Mouse (Mus musculus) NIH3T3 (cell line): ENCODE measurements around the gene Creb1.
"Not testable (repeated sequence)": the region's sequence is repeated elsewhere in the genome, so short reads cannot be mapped to it uniquely, and the experiment has no call there.

Experiments
- DNase-seq: peaks from one replicate; pipeline ENCODE4 v3.0.0-alpha.2; 2012; ENCODE audit warnings: low read depth

Creb1 gene

GRCm38 (mm10) chr1:64543750-64544149 is 11.3 kb downstream of the Creb1 start:
- peak; percentile 46 for DNase-seq

- DNase-seq, result peak; percentile 69
Measured at GRCm38 (mm10) chr1:64546070-64546469, 13.6 kb downstream of the Creb1 start.

- DNase-seq, result peak; percentile 24
Measured at GRCm38 (mm10) chr1:64549380-64549779, 16.9 kb downstream of the Creb1 start.

- peak; percentile 61 for DNase-seq
Measured at GRCm38 (mm10) chr1:64551908-64552307, 19.5 kb downstream of the Creb1 start.

- DNase-seq, result no peak
Measured at GRCm38 (mm10) chr1:64560105-64560504, 27.7 kb downstream of the Creb1 start.

GRCm38 (mm10) chr1:64568206-64568605 is 35.8 kb downstream of the Creb1 start:
- no peak for DNase-seq

- DNase-seq, result no peak
Measured at GRCm38 (mm10) chr1:64576022-64576421, 43.6 kb downstream of the Creb1 start.

GRCm38 (mm10) chr1:64576732-64577131 is 44.3 kb downstream of the Creb1 start:
- DNase-seq, result no peak

- DNase-seq, result not testable (repeated sequence)
Measured at GRCm38 (mm10) chr1:64577911-64578310, 45.5 kb downstream of the Creb1 start.

- no peak for DNase-seq
Measured at GRCm38 (mm10) chr1:64578801-64579200, 46.4 kb downstream of the Creb1 start.

GRCm38 (mm10) chr1:64598926-64599325 is 66.5 kb downstream of the Creb1 start:
- DNase-seq, result no peak

GRCm38 (mm10) chr1:64600413-64601077 is 68.1 kb downstream of the Creb1 start:
- no peak for DNase-seq

GRCm38 (mm10) chr1:64601242-64601842 is 68.9 kb downstream of the Creb1 start:
- peak; percentile 71 for DNase-seq

GRCm38 (mm10) chr1:64603381-64603780 is 70.9 kb downstream of the Creb1 start:
- no peak for DNase-seq

- peak; percentile 54 for DNase-seq
Measured at GRCm38 (mm10) chr1:64609145-64609544, 76.7 kb downstream of the Creb1 start.

- DNase-seq, result no peak
Measured at GRCm38 (mm10) chr1:64609976-64610375, 77.5 kb downstream of the Creb1 start.

GRCm38 (mm10) chr1:64614311-64614710 is 81.9 kb downstream of the Creb1 start:
- no peak for DNase-seq

GRCm38 (mm10) chr1:64614801-64615345 is 82.4 kb downstream of the Creb1 start:
- no peak for DNase-seq

- peak; percentile 94 for DNase-seq
Measured at GRCm38 (mm10) chr1:64615531-64615991, 83.1 kb downstream of the Creb1 start.

GRCm38 (mm10) chr1:64616076-64616475 is 83.6 kb downstream of the Creb1 start:
- DNase-seq, result peak; percentile 62

GRCm38 (mm10) chr1:64616531-64616880 is 84.1 kb downstream of the Creb1 start:
- no peak for DNase-seq

- DNase-seq, result peak; percentile 97
Measured at GRCm38 (mm10) chr1:64616881-64617714, 84.7 kb downstream of the Creb1 start, which contains the start of gene Mettl21a. Gene Mettl21a, minus strand, starts transcription at chr1:64617242.

- peak; percentile 94 for DNase-seq
Measured at GRCm38 (mm10) chr1:64617715-64617984, 85.2 kb downstream of the Creb1 start.
